Mouse (Mus musculus) C2C12 (cell line): ENCODE data around the gene Jph3.

Experiments used
- CEBPB ChIP-seq: IDR thresholded peaks from one replicate; pipeline ENCODE4 v1.6.1; 2011; ENCODE audit warnings: low read depth, mild to moderate bottlenecking, control low read depth, moderate library complexity
- MYOD1 ChIP-seq: IDR thresholded peaks from one replicate; pipeline ENCODE4 v1.6.1; 2011; ENCODE audit warnings: low read depth; ENCODE audit not compliant: control insufficient read depth, insufficient read length

DNA sequence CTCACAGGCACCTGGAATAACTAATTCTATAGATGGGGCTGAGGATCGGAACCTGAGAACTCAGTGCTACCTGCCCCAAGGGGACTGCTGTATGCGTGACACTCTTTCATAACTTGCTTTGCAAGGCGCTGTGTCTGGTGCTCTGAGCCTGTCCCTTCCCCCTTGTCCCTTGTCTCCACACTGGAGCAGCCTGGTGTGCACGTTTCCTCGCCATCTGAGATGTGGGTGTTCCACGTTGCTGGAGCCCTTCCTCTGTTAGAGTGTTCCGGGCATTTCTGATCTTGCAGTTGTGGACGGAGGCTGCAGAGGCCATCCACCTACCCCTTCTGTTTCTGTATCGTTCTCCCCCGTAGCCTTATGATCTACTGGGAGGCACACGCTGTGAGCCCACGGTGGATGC is 29.0 kb downstream of the Jph3 start:
- TF ChIP-seq MYOD1 (no peak), CEBPB (no peak)
